Mouse (Mus musculus): ENCODE data around the gene Rpl31.

The Rpl31 gene

GRCm38 (mm10) chr1:39367601-39368266, at the start of gene Rpl31:
TSS of gene Rpl31 (plus strand) at chr1:39367842.
- DNase-seq: peak; percentile 99

- DNase-seq: no peak
Observed at GRCm38 (mm10) chr1:39317935-39318334, 49.7 kb upstream of the Rpl31 start.

GRCm38 (mm10) chr1:39318870-39319269, 48.8 kb upstream of the Rpl31 start:
- no peak for DNase-seq

GRCm38 (mm10) chr1:39321954-39322353, 45.7 kb upstream of the Rpl31 start:
- DNase-seq: no peak

GRCm38 (mm10) chr1:39325228-39325627, 42.4 kb upstream of the Rpl31 start:
- DNase-seq: no peak

GRCm38 (mm10) chr1:39327546-39327945, 40.1 kb upstream of the Rpl31 start:
- no peak for DNase-seq

GRCm38 (mm10) chr1:39330857-39331594, 36.6 kb upstream of the Rpl31 start:
- DNase-seq: no peak

GRCm38 (mm10) chr1:39332456-39332855, 35.2 kb upstream of the Rpl31 start:
- DNase-seq: no peak

GRCm38 (mm10) chr1:39335561-39336196, 32.0 kb upstream of the Rpl31 start:
- DNase-seq: no peak

GRCm38 (mm10) chr1:39336788-39337187, 30.9 kb upstream of the Rpl31 start:
- no peak for DNase-seq

- no peak for DNase-seq
Observed at GRCm38 (mm10) chr1:39338831-39339230, 28.8 kb upstream of the Rpl31 start.

- no peak for DNase-seq
Observed at GRCm38 (mm10) chr1:39339455-39339854, 28.2 kb upstream of the Rpl31 start.

- DNase-seq: no peak
Observed at GRCm38 (mm10) chr1:39340156-39340555, 27.5 kb upstream of the Rpl31 start.

- DNase-seq: peak; percentile 14 to 19
Observed at GRCm38 (mm10) chr1:39340647-39341046, 27.0 kb upstream of the Rpl31 start.

- no peak for DNase-seq
Observed at GRCm38 (mm10) chr1:39341807-39342206, 25.8 kb upstream of the Rpl31 start.

- no peak for DNase-seq
Observed at GRCm38 (mm10) chr1:39343242-39343641, 24.4 kb upstream of the Rpl31 start.

GRCm38 (mm10) chr1:39344981-39345600, 22.6 kb upstream of the Rpl31 start:
- DNase-seq: no peak

GRCm38 (mm10) chr1:39349001-39349400, 18.6 kb upstream of the Rpl31 start:
- DNase-seq: no peak

- DNase-seq: no peak
Observed at GRCm38 (mm10) chr1:39349427-39349826, 18.2 kb upstream of the Rpl31 start.

- DNase-seq: no peak
Observed at GRCm38 (mm10) chr1:39361754-39362514, 5.7 kb upstream of the Rpl31 start.

- DNase-seq: no peak
Observed at GRCm38 (mm10) chr1:39362515-39362893, 5.1 kb upstream of the Rpl31 start.

- no peak for DNase-seq
Observed at GRCm38 (mm10) chr1:39365562-39365961, 2.1 kb upstream of the Rpl31 start.

- DNase-seq: peak in 1 of 2 experiments; percentile 12
Observed at GRCm38 (mm10) chr1:39367045-39367444, 597 bp upstream of the Rpl31 start.
